Mouse (Mus musculus): ENCODE data around the gene Hist1h2an. TPM values are rescaled to one million over a fixed set of nuclear protein-coding genes. Genes with fewer than 3 reads are reported as not detected.

Gene Hist1h2an
- 11.9 and 22.1 TPM in 2 replicates for polyA plus RNA-seq (2012; rRNA removed)

GRCm38 (mm10) chr13:21786899-21787629 lies at the start of gene Hist1h2an, which contains the start of gene Hist1h2bp:
Gene Hist1h2an, minus strand, starts transcription at chr13:21787218.
Gene Hist1h2bp, plus strand, starts transcription at chr13:21787461.

GRCm38 (mm10) chr13:21833461-21833860 lies 46.4 kb upstream of the Hist1h2an start, which contains the start of the genes Hist1h2ap and Hist1h2br:
Gene Hist1h2ap, minus strand, starts transcription at chr13:21833507.
Gene Hist1h2br, plus strand, starts transcription at chr13:21833743.

DNA sequence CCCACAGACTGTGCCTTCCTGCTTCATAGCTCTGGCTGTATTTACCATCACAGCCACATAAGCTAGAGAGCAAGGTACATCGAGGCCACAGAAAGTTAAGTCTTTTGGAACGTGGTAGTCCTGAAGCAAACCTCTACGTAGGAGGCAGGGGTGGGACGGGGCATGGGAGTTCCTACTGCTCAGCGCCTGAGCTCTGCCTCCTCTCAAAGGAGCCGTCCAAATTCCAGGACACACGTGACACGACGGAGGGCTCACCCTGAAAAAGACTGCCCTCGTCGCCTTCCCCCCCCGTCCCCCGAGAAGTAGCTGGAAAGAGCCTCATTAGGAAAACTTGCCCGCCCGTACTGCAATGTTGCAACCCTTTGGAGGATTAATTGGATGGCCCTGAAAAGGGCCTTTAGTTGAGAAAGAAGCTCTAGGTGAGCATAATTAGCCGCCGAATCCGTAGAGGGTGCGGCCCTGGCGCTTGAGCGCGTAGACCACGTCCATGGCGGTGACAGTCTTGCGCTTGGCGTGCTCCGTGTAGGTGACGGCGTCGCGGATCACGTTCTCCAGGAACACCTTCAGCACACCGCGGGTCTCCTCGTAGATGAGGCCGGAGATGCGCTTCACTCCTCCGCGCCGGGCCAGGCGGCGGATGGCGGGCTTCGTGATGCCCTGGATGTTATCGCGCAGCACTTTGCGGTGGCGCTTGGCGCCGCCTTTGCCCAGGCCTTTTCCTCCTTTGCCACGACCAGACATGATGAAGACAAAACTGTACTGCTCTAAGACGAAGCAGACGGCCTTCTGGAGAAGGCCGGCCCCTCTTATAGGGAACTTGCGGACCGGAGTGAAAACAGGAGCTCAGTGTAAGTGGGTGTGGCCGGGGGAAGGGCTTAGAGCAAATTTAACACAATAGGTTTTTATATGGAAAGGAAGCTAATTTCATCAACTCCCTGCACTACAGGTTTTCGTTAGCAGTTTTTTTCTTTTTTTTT lies 44.7 kb upstream of the Hist1h2an start, which contains the start of gene Hist1h4n:
Gene Hist1h4n (minus strand): TSS at position 779 of the 977 bp plus-strand sequence.

DNA sequence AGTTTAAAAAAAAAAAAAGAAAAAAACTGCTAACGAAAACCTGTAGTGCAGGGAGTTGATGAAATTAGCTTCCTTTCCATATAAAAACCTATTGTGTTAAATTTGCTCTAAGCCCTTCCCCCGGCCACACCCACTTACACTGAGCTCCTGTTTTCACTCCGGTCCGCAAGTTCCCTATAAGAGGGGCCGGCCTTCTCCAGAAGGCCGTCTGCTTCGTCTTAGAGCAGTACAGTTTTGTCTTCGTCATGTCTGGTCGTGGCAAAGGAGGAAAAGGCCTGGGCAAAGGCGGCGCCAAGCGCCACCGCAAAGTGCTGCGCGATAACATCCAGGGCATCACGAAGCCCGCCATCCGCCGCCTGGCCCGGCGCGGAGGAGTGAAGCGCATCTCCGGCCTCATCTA lies 24.5 kb upstream of the Hist1h2an start, which contains the start of gene Hist1h4m:
Gene Hist1h4m (plus strand): TSS at position 208 of the 400 bp plus-strand sequence.

GRCm38 (mm10) chr13:21810073-21810472 lies 23.1 kb upstream of the Hist1h2an start, which contains the start of the genes Hist1h2bq and Hist1h2ao:
Gene Hist1h2bq, minus strand, starts transcription at chr13:21810197.
Gene Hist1h2ao, plus strand, starts transcription at chr13:21810465.

GRCm38 (mm10) chr13:21783255-21783617 lies 3.8 kb downstream of the Hist1h2an start, which contains the start of gene Hist1h3i:
Gene Hist1h3i, minus strand, starts transcription at chr13:21783370.

DNA sequence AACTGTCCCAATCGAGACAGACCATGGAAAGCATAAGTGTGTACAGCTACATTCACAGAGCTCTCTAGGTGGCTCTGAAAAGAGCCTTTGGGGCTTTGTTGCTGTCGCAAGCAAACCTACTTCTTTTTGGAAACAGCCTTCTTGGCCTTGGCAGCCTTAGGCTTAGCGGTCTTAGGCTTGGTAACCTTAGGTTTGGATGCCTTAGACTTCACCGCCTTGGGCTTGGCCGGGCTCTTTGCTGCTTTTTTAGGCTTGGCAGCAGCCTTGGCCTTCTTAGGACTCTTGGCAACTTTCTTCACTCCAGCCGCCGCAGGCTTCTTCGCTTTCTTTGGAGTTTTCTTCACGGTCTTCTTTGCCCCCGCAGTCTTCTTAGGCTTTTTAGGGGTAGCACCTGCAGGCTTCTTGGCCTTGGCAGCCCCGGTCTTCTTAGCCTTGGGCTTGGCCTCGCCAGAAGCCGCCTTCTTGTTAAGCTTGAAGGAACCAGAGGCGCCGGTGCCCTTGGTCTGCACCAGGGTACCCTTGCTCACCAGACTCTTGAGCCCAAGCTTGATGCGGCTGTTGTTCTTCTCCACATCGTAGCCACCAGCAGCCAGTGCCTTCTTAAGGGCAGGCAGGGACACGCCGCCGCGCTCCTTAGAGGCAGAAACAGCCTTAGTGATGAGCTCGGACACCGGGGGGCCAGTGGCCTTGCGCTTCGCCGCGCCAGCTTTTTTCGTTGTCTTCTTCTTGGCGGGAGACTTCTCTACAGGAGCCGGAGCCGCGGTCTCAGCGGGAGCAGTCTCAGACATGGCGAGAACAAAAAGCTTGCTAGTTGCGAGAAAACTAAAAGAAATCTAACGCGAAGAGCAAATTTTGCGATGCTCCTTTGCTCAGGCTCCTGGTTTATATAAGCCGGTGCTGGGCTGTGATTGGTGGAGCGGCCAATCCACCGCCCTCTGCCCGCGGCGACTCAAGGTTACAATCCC lies 7.0 kb downstream of the Hist1h2an start, which contains the start of gene Hist1h1b:
Gene Hist1h1b (minus strand): TSS at position 859 of the 965 bp plus-strand sequence.

DNA sequence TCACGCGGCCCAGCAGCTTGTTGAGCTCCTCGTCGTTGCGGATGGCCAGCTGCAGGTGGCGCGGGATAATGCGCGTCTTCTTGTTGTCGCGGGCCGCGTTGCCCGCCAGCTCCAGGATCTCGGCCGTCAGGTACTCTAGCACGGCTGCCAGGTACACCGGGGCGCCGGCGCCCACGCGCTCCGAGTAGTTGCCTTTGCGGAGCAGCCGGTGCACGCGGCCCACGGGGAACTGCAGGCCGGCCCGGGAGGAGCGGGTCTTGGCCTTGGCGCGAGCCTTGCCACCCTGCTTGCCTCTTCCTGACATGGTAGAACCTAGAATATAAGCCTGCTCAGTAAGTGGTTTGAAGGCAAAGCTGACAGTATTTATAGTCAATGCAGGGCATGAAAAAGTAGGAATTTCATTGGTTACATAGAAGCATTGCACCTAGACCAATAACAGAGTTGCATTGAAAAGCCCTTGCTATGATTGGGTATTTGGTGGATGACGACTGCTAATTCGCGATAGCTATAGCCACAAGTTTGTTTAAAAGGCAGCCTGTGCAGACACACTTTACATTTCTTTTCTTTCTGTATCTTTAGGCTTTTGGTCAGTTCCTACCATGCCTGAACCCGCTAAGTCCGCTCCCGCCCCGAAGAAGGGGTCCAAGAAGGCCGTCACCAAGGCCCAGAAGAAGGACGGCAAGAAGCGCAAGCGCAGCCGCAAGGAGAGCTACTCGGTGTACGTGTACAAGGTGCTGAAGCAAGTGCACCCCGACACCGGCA lies 33.3 kb downstream of the Hist1h2an start, which contains the start of the genes Hist1h2ak and Hist1h2bn:
Gene Hist1h2ak (minus strand): TSS at position 304 of the 762 bp plus-strand sequence.
Gene Hist1h2bn (plus strand): TSS at position 600 of the 762 bp plus-strand sequence.

GRCm38 (mm10) chr13:21750159-21751017 lies 36.6 kb downstream of the Hist1h2an start, which contains the start of gene Hist1h4k:
Gene Hist1h4k, minus strand, starts transcription at chr13:21750505.

Other genes with a start within 250 kb of the Hist1h2an start
- not detected in 2 replicates for gene Olfr1366, start 244.4 kb downstream of the Hist1h2an start, polyA plus RNA-seq (2012; rRNA removed)
- gene Olfr1535, start 227.3 kb downstream of the Hist1h2an start, polyA plus RNA-seq (2012; rRNA removed) = not detected in 2 replicates
- not detected in 2 replicates for gene Olfr1364, start 205.5 kb downstream of the Hist1h2an start, polyA plus RNA-seq (2012; rRNA removed)
- gene Olfr1362, start 173.2 kb downstream of the Hist1h2an start, polyA plus RNA-seq (2012; rRNA removed) = not detected in 2 replicates
- 0.01 TPM in 1 of 2 replicates, not detected in the other for gene Olfr11, start 144.7 kb downstream of the Hist1h2an start, polyA plus RNA-seq (2012; rRNA removed)
- gene Olfr1361, start 123.8 kb downstream of the Hist1h2an start, polyA plus RNA-seq (2012; rRNA removed) = not detected in 2 replicates
- not detected in 2 replicates for gene Olfr1360, start 109.8 kb downstream of the Hist1h2an start, polyA plus RNA-seq (2012; rRNA removed)
- not detected in 2 replicates for gene Olfr1359, start 89.1 kb downstream of the Hist1h2an start, polyA plus RNA-seq (2012; rRNA removed)
- gene Hist1h2bl, start 71.1 kb downstream of the Hist1h2an start, polyA plus RNA-seq (2012; rRNA removed) = 18.0 and 18.2 TPM in 2 replicates
- 15.1 and 39.4 TPM in 2 replicates for gene Hist1h2ai, start 70.8 kb downstream of the Hist1h2an start, polyA plus RNA-seq (2012; rRNA removed)
- 39.3 and 62.8 TPM in 2 replicates for gene Hist1h3h, start 69.6 kb downstream of the Hist1h2an start, polyA plus RNA-seq (2012; rRNA removed)
- 9.2 and 22.6 TPM in 2 replicates for gene Hist1h2bm, start 65.2 kb downstream of the Hist1h2an start, polyA plus RNA-seq (2012; rRNA removed)
- 11.9 and 16.4 TPM in 2 replicates for gene Hist1h4j, start 52.2 kb downstream of the Hist1h2an start, polyA plus RNA-seq (2012; rRNA removed)
- 29.0 and 72.0 TPM in 2 replicates for gene Hist1h4k, start 36.7 kb downstream of the Hist1h2an start, polyA plus RNA-seq (2012; rRNA removed)
- 32.6 and 49.5 TPM in 2 replicates for gene Hist1h2ak, start 33.4 kb downstream of the Hist1h2an start, polyA plus RNA-seq (2012; rRNA removed)
- gene Hist1h2bn, start 33.1 kb downstream of the Hist1h2an start, polyA plus RNA-seq (2012; rRNA removed) = 14.7 and 18.0 TPM in 2 replicates
- gene Hist1h1b, start 6.6 kb downstream of the Hist1h2an start, polyA plus RNA-seq (2012; rRNA removed) = 8.9 and 15.5 TPM in 2 replicates
- gene Hist1h3i, start 3.8 kb downstream of the Hist1h2an start, polyA plus RNA-seq (2012; rRNA removed) = 45.2 and 84.3 TPM in 2 replicates
- 1.1 and 3.4 TPM in 2 replicates for gene Hist1h2bp, start 243 bp upstream of the Hist1h2an start, polyA plus RNA-seq (2012; rRNA removed)
- 18.6 and 19.5 TPM in 2 replicates for gene Hist1h2bq, start 23.0 kb upstream of the Hist1h2an start, polyA plus RNA-seq (2012; rRNA removed)
- 1.2 TPM in 1 of 2 replicates, not detected in the other for gene Hist1h2ao, start 23.2 kb upstream of the Hist1h2an start, polyA plus RNA-seq (2012; rRNA removed)
- gene Hist1h4m, start 24.5 kb upstream of the Hist1h2an start, polyA plus RNA-seq (2012; rRNA removed) = 38.4 TPM in 1 of 2 replicates, not detected in the other
- gene Hist1h4n, start 45.0 kb upstream of the Hist1h2an start, polyA plus RNA-seq (2012; rRNA removed) = 25.3 and 35.4 TPM in 2 replicates
- gene Hist1h2ap, start 46.3 kb upstream of the Hist1h2an start, polyA plus RNA-seq (2012; rRNA removed) = 59.8 and 81.8 TPM in 2 replicates
- gene Hist1h2br, start 46.5 kb upstream of the Hist1h2an start, polyA plus RNA-seq (2012; rRNA removed) = 8.4 and 17.0 TPM in 2 replicates
- gene Zfp184, start 157.9 kb upstream of the Hist1h2an start, polyA plus RNA-seq (2012; rRNA removed) = 13.1 and 19.9 TPM in 2 replicates
- 0.04 TPM in 1 of 2 replicates, not detected in the other for gene Pom121l2, start 194.0 kb upstream of the Hist1h2an start, polyA plus RNA-seq (2012; rRNA removed)
- 0.24 and 0.47 TPM in 2 replicates for gene Prss16, start 222.5 kb upstream of the Hist1h2an start, polyA plus RNA-seq (2012; rRNA removed)
- 11.5 and 15.7 TPM in 2 replicates for gene Hist1h2ah, start 248.3 kb upstream of the Hist1h2an start, polyA plus RNA-seq (2012; rRNA removed)
- gene Hist1h2bk, start 248.7 kb upstream of the Hist1h2an start, polyA plus RNA-seq (2012; rRNA removed) = 21.2 and 30.1 TPM in 2 replicates

Data from central nervous system, embryonic 11.5 days (tissue).